ENCODE assay signal across 8 mouse cellular contexts in genomic region chr17:6947984-6948768, GRCm38 (mm10). TPM values are rescaled to one million over a fixed set of nuclear protein-coding genes. Genes with fewer than 3 reads are reported as not detected.
A peak's percentile ranks its signal among the peaks of the same experiment; 100 is the strongest.
DNase-seq lines count a peak whose midpoint lies in the region; ATAC-seq lines count a peak whose summit lies in the region.
"Not testable (repeated sequence)": the region's sequence is repeated elsewhere in the genome, so short reads cannot be mapped to it uniquely, and the experiment has no call there.

Gene Rsph3b, minus strand, starts transcription at chr17:6948682.

- DNase-seq in CD4-positive helper T cell, adult 2 months (ENCODE audit: low read depth, low spot score), result peak; percentile 79
- DNase-seq in forebrain, embryonic 10.5 days (ENCODE audit: extremely low spot score, low spot score), result peak; percentile 91
- DNase-seq in kidney, postnatal 14 days, result peak; percentile 92
- DNase-seq in naive thymus-derived CD4-positive, alpha-beta T cell, adult 2 months (ENCODE audit: low read depth), result peak; percentile 59

- ATAC-seq in heart, embryonic 14.5 days (ENCODE audit: insufficient number of reproducible peaks, insufficient read depth, low FRiP score, low read depth), result peak; percentile 96
- ATAC-seq in liver, embryonic 12.5 days, result peak; percentile 90
- ATAC-seq in stomach, embryonic 14.5 days (ENCODE audit: insufficient number of reproducible peaks, insufficient read depth, low FRiP score, low read depth), result peak; percentile 96

- peak within 1 kb of the TSS; percentile 68 for H3K4me2 ChIP-seq in heart, embryonic 14.5 days (ENCODE audit: low read length)
- H3K4me2 ChIP-seq in liver, embryonic 12.5 days, result peak within 1 kb of the TSS; percentile 82
- H3K4me2 ChIP-seq in stomach, embryonic 14.5 days (replicated peaks; ENCODE audit: low read depth, low read length), result peak within 1 kb of the TSS; percentile 42

- not testable (repeated sequence) for H3K27me3 ChIP-seq in forebrain, embryonic 10.5 days (ENCODE audit: poor library complexity, severe bottlenecking); heart, embryonic 14.5 days (ENCODE audit: control insufficient read depth, insufficient read depth, low read length); liver, embryonic 12.5 days (replicated peaks); stomach, embryonic 14.5 days (ENCODE audit: control insufficient read depth, insufficient read depth, low read length)

- H3K4me1 ChIP-seq in brown adipose tissue, adult 24 weeks (ENCODE audit: control insufficient read depth, insufficient read depth, insufficient read length, low read length); forebrain, embryonic 10.5 days; heart, embryonic 14.5 days (ENCODE audit: control insufficient read depth in 2 of 2, insufficient read depth in 2 of 2, low read length in 2 of 2); liver, embryonic 12.5 days; stomach, embryonic 14.5 days (ENCODE audit: control insufficient read depth, insufficient read depth, low read length): not testable (repeated sequence)

- H3K4me3 ChIP-seq in brown adipose tissue, adult 24 weeks (ENCODE audit: insufficient read depth, low read depth, low read length), result peak within 1 kb of the TSS; percentile 91
- H3K4me3 ChIP-seq in forebrain, embryonic 10.5 days, result peak within 1 kb of the TSS; percentile 62
- H3K4me3 ChIP-seq in heart, embryonic 14.5 days (ENCODE audit: control insufficient read depth in 1 of 2, insufficient read depth in 1 of 2, low read depth in 1 of 2, low read length in 2 of 2), result peak within 1 kb of the TSS; percentile 58 to 73
- peak within 1 kb of the TSS; percentile 68 for H3K4me3 ChIP-seq in liver, embryonic 12.5 days
- peak within 1 kb of the TSS; percentile 46 for H3K4me3 ChIP-seq in stomach, embryonic 14.5 days (ENCODE audit: low read depth, low read length)

- peak within 1 kb of the TSS; percentile 70 for H3K9ac ChIP-seq in heart, embryonic 14.5 days (ENCODE audit: low read length)
- H3K9ac ChIP-seq in liver, embryonic 12.5 days, result peak within 1 kb of the TSS; percentile 72
- H3K9ac ChIP-seq in stomach, embryonic 14.5 days (replicated peaks; ENCODE audit: low read depth, low read length), result 0 out of 2 replicates have a peak within 1 kb of the TSS, but pooled peaks have one; percentile 10

- 1% methylated on average over 70 of the region's 73 CpGs for WGBS in forebrain, embryonic 10.5 days
- WGBS in heart, embryonic 14.5 days, result under 1% methylated on average over 67 of the region's 73 CpGs
- 1% methylated on average over 70 of the region's 73 CpGs for WGBS in liver, embryonic 12.5 days (ENCODE audit: insufficient replicate concordance)
- under 1% methylated on average over 63 of the region's 73 CpGs for WGBS in stomach, embryonic 14.5 days

- not testable (repeated sequence) for H3K9me3 ChIP-seq in forebrain, embryonic 10.5 days; heart, embryonic 14.5 days (ENCODE audit: control insufficient read depth, low read length); liver, embryonic 12.5 days (replicated peaks); stomach, embryonic 14.5 days (ENCODE audit: control insufficient read depth, low read depth, low read length)

- H3K27ac ChIP-seq in brown adipose tissue, adult 24 weeks (replicated peaks; ENCODE audit: low read depth, low read length), result peak within 1 kb of the TSS; percentile 81
- peak within 1 kb of the TSS; percentile 87 for H3K27ac ChIP-seq in forebrain, embryonic 10.5 days
- H3K27ac ChIP-seq in heart, embryonic 14.5 days (replicated peaks in 1 of 2; ENCODE audit: control insufficient read depth in 1 of 2, insufficient read depth in 1 of 2, low read depth in 2 of 2, low read length in 2 of 2), result peak within 1 kb of the TSS; percentile 88 to 90
- peak within 1 kb of the TSS; percentile 78 for H3K27ac ChIP-seq in liver, embryonic 12.5 days
- H3K27ac ChIP-seq in stomach, embryonic 14.5 days (ENCODE audit: low read length), result peak within 1 kb of the TSS; percentile 76

- not testable (repeated sequence) for H3K36me3 ChIP-seq in forebrain, embryonic 10.5 days (replicated peaks); heart, embryonic 14.5 days (ENCODE audit: control insufficient read depth, insufficient read depth, low read length); liver, embryonic 12.5 days; stomach, embryonic 14.5 days (ENCODE audit: control insufficient read depth, insufficient read depth, low read length)

RNA-seq across cellular contexts. Expression of gene Rsph3b, which starts in this region (rescaled TPM):
- 68.1 and 82.4 TPM in 2 replicates for polyA plus RNA-seq in brown adipose tissue, adult 24 weeks (2012; ENCODE audit: insufficient read depth, insufficient read length, missing spikeins)
- 37.0 and 37.4 TPM in 2 replicates for polyA plus RNA-seq in forebrain, embryonic 10.5 days (2016; fragmentation: Nextera tagmentation; extraction: Ambion mirVana)
- polyA plus RNA-seq in heart, embryonic 14.5 days (2014; fragmentation: Nextera tagmentation; extraction: Ambion mirVana), result 77.2 and 79.7 TPM in 2 replicates
- polyA plus RNA-seq in liver, embryonic 12.5 days (2016; fragmentation: Nextera tagmentation; extraction: Ambion mirVana), result 16.2 and 18.0 TPM in 2 replicates
- 45.4 and 47.4 TPM in 2 replicates for polyA plus RNA-seq in stomach, embryonic 14.5 days (2014; fragmentation: Nextera tagmentation; extraction: Ambion mirVana)

Comparison
In these comparisons a context has a peak if more than half of its experiments do, and no peak if none do; other contexts are left out.
1. Peak in every context shown above with its lines: DNase-seq, ATAC-seq, H3K4me3 ChIP-seq and H3K27ac ChIP-seq.
2. H3K9ac ChIP-seq: peak in every context shown above with its lines; median percentile 72 in liver, embryonic 12.5 days; 70 in heart, embryonic 14.5 days; 10 in stomach, embryonic 14.5 days.